Mouse (Mus musculus) stomach, postnatal 0 days (tissue): ENCODE data around the gene Igsf21.

ENCODE experiments used
- CTCF ChIP-seq: IDR thresholded peaks from 2 replicates; pipeline ENCODE4 v1.5.1; 2016; ENCODE audit warnings: antibody characterized with exemption, low read depth, mild to moderate bottlenecking, moderate library complexity
- EP300 ChIP-seq: optimal IDR thresholded peaks from 2 replicates; pipeline ENCODE3; 2016; ENCODE audit warnings: antibody characterized with exemption

DNA sequence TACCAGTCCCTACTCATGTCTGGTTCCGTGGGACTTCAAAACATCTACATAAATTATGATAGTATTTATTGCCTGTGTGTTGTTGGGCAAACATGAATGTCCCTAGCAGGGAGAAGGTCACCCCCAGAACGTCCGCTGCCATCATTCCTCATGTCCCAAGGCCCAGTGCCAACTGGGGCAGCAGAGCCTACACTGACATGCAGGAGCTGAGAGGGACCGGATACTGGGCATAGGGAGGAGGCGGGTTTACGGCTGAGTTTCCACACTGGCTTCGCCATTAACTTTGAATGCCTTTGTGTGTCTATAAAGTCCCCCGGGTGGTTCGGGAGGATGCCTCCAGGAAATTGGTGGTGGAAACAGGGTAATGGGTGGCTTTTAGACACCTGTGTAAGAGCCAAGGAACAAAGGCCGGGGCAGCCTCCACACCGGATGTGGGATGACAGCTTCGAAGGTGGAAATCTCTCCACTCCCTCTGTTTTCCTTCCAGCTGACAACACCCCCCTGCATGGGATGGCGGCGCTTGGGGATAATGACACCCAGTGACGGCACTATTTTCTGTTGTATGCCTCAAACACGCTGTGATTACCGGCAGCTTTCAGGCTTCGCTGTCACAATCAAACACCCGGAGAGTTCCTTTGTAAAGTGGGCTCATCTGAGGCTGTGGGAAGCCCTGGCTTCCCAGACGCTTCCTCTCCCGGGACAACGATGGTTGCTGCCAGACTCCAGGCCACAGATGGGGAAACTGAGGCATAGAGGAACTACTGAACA, 26.1 kb downstream of the Igsf21 start:
- TF ChIP-seq CTCF (no peak), EP300 (no peak)
